Mouse (Mus musculus) lung, postnatal 0 days (tissue): Measurements from ENCODE around the gene Kazn.

Source experiments
- CTCF ChIP-seq: IDR thresholded peaks from 2 replicates; pipeline ENCODE4 v1.5.1; 2016; ENCODE audit warnings: antibody characterized with exemption, mild to moderate bottlenecking
- EP300 ChIP-seq: IDR thresholded peaks from 2 replicates; pipeline ENCODE4 v1.6.1; 2016; ENCODE audit warnings: antibody characterized with exemption, mild to moderate bottlenecking, control low read depth

DNA sequence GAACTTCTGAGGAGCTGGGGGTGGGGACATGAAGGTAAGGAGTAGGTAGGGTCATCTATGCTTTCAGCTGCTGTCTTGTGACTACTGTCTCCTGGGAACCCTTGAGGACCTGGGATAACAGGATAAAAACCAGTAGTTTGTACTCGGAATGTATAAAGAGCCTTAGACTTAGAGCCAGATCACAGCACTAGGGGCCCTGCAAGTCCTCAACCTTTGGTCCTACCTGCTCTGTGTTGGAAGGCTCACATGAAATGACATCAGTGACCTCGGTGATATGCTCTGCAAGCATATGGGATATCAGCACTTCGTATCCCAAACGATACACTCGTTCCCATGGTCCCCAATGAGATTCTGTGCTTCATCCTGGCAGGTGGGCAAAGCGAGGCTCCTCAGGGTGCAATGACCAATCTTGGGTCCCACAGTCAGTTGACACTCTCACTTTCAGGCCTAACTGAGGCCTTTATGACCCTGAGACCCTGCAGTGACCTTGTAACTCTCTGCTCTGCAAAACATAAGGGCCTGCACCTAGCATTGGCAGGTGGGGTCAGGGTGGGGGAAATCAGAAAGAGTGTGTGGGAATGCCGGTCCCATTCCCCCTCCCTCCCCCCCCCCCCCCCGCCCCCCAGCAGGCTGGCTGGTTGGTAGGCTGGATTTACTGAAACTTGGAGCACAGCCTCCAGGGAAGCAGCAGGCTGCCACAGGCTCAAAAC lies 67.3 kb downstream of the Kazn start:
- TF ChIP-seq CTCF (no peak), EP300 (no peak)
